Mouse (Mus musculus) kidney, adult 2 months (tissue): ENCODE measurements around the gene Clcf1.

Experiments used
- CTCF ChIP-seq: fragments of 200-500 bp; conservative IDR thresholded peaks from 2 replicates; pipeline ENCODE4 v1.5.1; 2011; ENCODE audit warnings: low read depth, mild to moderate bottlenecking, control low read depth, low read length, moderate library complexity, mixed read lengths; ENCODE audit not compliant: insufficient read depth, insufficient read length
- POLR2A ChIP-seq: fragments of 200-500 bp; IDR thresholded peaks from one replicate; pipeline ENCODE4 v1.6.1; 2011; ENCODE audit warnings: low read depth, low read length, control low read depth

DNA sequence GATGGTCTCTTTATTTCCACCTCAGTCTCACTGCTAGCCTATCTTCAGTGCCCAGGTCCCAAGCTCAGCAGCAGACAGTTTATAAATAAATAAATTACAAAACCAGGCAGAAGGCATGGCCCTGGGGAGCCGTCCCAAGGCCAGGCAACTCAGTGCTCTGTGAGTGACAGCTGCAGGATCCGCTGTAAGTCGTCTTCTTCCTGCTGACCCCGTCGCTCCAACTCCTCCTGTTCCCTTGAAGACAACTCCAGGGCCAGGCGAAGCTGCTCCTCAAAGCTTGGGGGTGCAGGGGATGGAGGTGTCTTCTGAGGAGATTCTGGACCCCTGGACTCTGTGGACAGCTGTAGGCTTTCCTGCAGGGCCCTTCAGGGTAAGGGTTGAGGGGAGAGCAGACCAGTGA is 56.1 kb downstream of the Clcf1 start:
- TF ChIP-seq CTCF = no peak
- TF ChIP-seq POLR2A = no peak
